Mouse (Mus musculus) hindlimb bud, embryonic 11.5 days (tissue): ENCODE measurements around the gene Trmt10b.
A peak's percentile ranks its signal among the peaks of the same experiment; 100 is the strongest.

Source experiments
- DNase-seq: peaks from one replicate; pipeline ENCODE4 v3.0.0-alpha.2; 2012; ENCODE audit warnings: low read depth, low spot score; ENCODE audit errors: extremely low spot score

Trmt10b gene

GRCm38 (mm10) chr4:45296662-45297564 lies at the start of gene Trmt10b:
Trmt10b (plus strand) TSS chr4:45297127.
- no peak for DNase-seq

GRCm38 (mm10) chr4:45251265-45251664 lies 45.7 kb upstream of the Trmt10b start:
- no peak for DNase-seq

- DNase-seq, result no peak
Measured at GRCm38 (mm10) chr4:45252861-45253262, 44.1 kb upstream of the Trmt10b start.

GRCm38 (mm10) chr4:45253839-45254601 lies 42.9 kb upstream of the Trmt10b start:
- DNase-seq, result no peak

- DNase-seq, result no peak
Measured at GRCm38 (mm10) chr4:45259232-45259832, 37.6 kb upstream of the Trmt10b start.

GRCm38 (mm10) chr4:45261551-45261950 lies 35.4 kb upstream of the Trmt10b start:
- no peak for DNase-seq

- no peak for DNase-seq
Measured at GRCm38 (mm10) chr4:45267883-45268282, 29.0 kb upstream of the Trmt10b start.

- no peak for DNase-seq
Measured at GRCm38 (mm10) chr4:45271041-45271452, 25.9 kb upstream of the Trmt10b start.

- DNase-seq, result no peak
Measured at GRCm38 (mm10) chr4:45275770-45276169, 21.2 kb upstream of the Trmt10b start.

GRCm38 (mm10) chr4:45279292-45279691 lies 17.6 kb upstream of the Trmt10b start:
- DNase-seq, result no peak

- peak; percentile 24 for DNase-seq
Measured at GRCm38 (mm10) chr4:45279981-45280548, 16.9 kb upstream of the Trmt10b start.

GRCm38 (mm10) chr4:45286318-45286717 lies 10.6 kb upstream of the Trmt10b start:
- DNase-seq, result no peak

GRCm38 (mm10) chr4:45287906-45288305 lies 9.0 kb upstream of the Trmt10b start:
- DNase-seq, result no peak

GRCm38 (mm10) chr4:45305536-45305935 lies 8.6 kb downstream of the Trmt10b start:
- no peak for DNase-seq

- DNase-seq, result no peak
Measured at GRCm38 (mm10) chr4:45308046-45308445, 11.1 kb downstream of the Trmt10b start.

- no peak for DNase-seq
Measured at GRCm38 (mm10) chr4:45308606-45309005, 11.7 kb downstream of the Trmt10b start.

- no peak for DNase-seq
Measured at GRCm38 (mm10) chr4:45311056-45311455, 14.1 kb downstream of the Trmt10b start.

GRCm38 (mm10) chr4:45320159-45320816 lies 23.4 kb downstream of the Trmt10b start:
- peak; percentile 28 for DNase-seq

- no peak for DNase-seq
Measured at GRCm38 (mm10) chr4:45331139-45331538, 34.2 kb downstream of the Trmt10b start.

GRCm38 (mm10) chr4:45332466-45332865 lies 35.5 kb downstream of the Trmt10b start:
- DNase-seq, result no peak

GRCm38 (mm10) chr4:45341226-45341625 lies 44.3 kb downstream of the Trmt10b start:
- DNase-seq, result no peak
